Mouse (Mus musculus): ENCODE measurements around the gene Efcab6.

DNA sequence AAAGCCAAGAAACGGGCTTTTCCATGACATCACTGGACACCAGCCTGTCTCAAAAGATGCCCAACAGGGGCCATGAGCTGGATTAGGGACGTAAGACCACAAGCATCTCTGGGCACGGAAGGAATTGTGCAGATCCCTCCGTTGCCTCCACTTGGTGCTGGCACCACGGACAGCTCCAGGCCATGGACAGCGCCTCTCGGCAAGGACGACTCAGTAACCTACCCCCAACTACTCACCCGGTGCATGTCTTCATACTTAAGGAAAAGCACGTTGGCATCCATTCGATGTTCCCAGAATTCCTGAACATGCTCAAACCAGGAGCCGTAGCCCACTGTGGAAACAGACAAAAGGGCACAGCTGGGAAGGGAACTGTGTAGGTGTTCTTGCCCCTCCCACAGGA lies 21.2 kb upstream of the Efcab6 start:
- TF ChIP-seq POLR2A (IDR thresholded peaks at IDR 0.05; ENCODE audit: control insufficient read depth in 1 of 2, insufficient read depth in 1 of 2, low read depth in 1 of 2, low read length in 2 of 2, poor library complexity in 1 of 2) (no peak), CTCF (IDR thresholded peaks at IDR 0.05 in 2 of 3, conservative IDR thresholded peaks at IDR 0.05 in 1 of 3; ENCODE audit: control insufficient read depth in 1 of 3, insufficient read depth in 1 of 3, low read depth in 2 of 3, low read length in 3 of 3, poor library complexity in 1 of 3, severe bottlenecking in 1 of 3) (no peak), MAFK (IDR thresholded peaks at IDR 0.05; ENCODE audit: borderline replicate concordance, low read depth, low read length) (no peak), EP300 (IDR thresholded peaks at IDR 0.05; ENCODE audit: low read depth in 1 of 2, low read length in 2 of 2) (no peak), GATA1 (IDR thresholded peaks at IDR 0.05; ENCODE audit: low read depth, low read length) (no peak), E2F4 (IDR thresholded peaks at IDR 0.05; ENCODE audit: borderline replicate concordance, low read depth, low read length) (no peak), NRF1 (IDR thresholded peaks at IDR 0.05; ENCODE audit: insufficient read depth, low read depth, low read length, poor library complexity, severe bottlenecking) (no peak), TBP (IDR thresholded peaks at IDR 0.05; ENCODE audit: low read depth, low read length) (no peak)
